Mouse (Mus musculus) G1E (cell line): ENCODE data around the gene Rap1b.

ENCODE experiments used
- CTCF ChIP-seq: IDR thresholded peaks from 2 replicates; pipeline ENCODE4 v1.5.1; 2012; ENCODE audit warnings: low read depth, low read length, inconsistent platforms, mixed read lengths
- GATA1 ChIP-seq: IDR thresholded peaks from 2 replicates; pipeline ENCODE4 v1.6.1; 2012; ENCODE audit warnings: borderline replicate concordance, low read length, inconsistent platforms, mixed read lengths
- GATA2 ChIP-seq: IDR thresholded peaks from 2 replicates; pipeline ENCODE4 v1.6.1; 2012; ENCODE audit warnings: low read depth, low read length, inconsistent platforms, borderline replicate concordance

GRCm38 (mm10) chr10:117768141-117768440, 77.7 kb downstream of the Rap1b start:
- no peak for TF ChIP-seq GATA2
- TF ChIP-seq CTCF = no peak
- TF ChIP-seq GATA1 = no peak
